Mouse (Mus musculus): Measurements from ENCODE around the gene Gm44596. TPM values are rescaled to one million over a fixed set of nuclear protein-coding genes. Genes with fewer than 3 reads are reported as not detected.
A peak's percentile ranks its signal among the peaks of the same experiment; 100 is the strongest.
"Not testable (repeated sequence)": the region's sequence is repeated elsewhere in the genome, so short reads cannot be mapped to it uniquely, and the experiment has no call there.

Gm44596 gene
- polyA plus RNA-seq, 1 experiment: not detected

DNA sequence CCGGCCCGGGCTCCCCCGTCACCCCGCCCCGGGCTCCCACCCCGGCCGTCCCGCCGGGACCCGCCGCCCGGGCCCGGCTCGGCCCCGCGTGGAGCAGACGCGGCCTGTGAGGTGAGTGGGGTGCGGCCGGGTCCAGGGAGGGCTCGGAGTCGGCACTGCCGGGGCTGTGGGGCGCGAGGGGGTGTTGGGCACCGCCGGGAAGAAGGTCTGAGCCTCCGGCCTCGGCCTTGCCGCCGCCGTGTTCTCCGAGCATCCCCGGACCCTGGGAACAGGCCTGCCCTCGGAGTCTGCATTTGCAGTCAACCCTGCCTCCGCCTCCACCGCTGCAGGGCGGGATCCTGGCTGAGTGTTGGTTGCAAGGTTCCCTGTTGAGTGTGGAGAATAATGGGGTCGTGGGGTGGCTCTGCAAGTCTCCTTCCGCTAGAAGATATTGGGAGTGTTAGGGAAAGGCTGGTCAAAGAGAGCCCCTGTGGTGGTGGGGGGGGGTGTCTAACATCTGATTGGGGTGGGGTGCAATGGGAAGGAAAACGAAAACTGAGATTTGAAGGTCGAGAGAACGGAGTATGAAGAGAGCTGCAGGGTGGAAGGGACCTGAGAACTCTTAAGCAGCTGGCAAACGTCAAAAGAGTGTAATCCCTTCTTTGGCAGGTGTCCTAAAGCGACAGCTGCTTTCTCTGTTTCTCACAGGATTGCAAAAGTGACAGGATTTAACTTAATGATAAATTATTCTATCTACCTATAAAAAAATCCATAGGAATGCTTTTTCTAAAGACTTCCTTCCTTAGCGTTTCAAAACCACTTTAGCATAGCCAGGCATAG is 12.1 kb upstream of the Gm44596 start:
- H3K4me1 ChIP-seq (ENCODE audit: control insufficient read depth, insufficient read depth, insufficient read length, low read length): no peaks in the 10 kb centered on the region
- no peak overlapping the region for H3K27ac ChIP-seq (replicated peaks; ENCODE audit: low read depth, low read length)
- peak overlapping the region; percentile 49 for H3K4me3 ChIP-seq (ENCODE audit: insufficient read depth, low read depth, low read length)

- Histone ChIP-seq H3K4me3 (ENCODE audit: insufficient read depth, low read depth, low read length) (no peak overlapping the region), H3K4me1 (ENCODE audit: control insufficient read depth, insufficient read depth, insufficient read length, low read length) (no peaks in the 10 kb centered on the region), H3K27ac (replicated peaks; ENCODE audit: low read depth, low read length) (no peak overlapping the region)
These were observed 10.6 kb upstream of the Gm44596 start for GRCm38 (mm10) chr6:128364721-128365120.

- Histone ChIP-seq H3K4me1 (ENCODE audit: control insufficient read depth, insufficient read depth, insufficient read length, low read length) (no peaks in the 10 kb centered on the region), H3K4me3 (ENCODE audit: insufficient read depth, low read depth, low read length) (no peak overlapping the region), H3K27ac (replicated peaks; ENCODE audit: low read depth, low read length) (no peak overlapping the region)
These were observed 8.8 kb upstream of the Gm44596 start for GRCm38 (mm10) chr6:128366466-128366865.

DNA sequence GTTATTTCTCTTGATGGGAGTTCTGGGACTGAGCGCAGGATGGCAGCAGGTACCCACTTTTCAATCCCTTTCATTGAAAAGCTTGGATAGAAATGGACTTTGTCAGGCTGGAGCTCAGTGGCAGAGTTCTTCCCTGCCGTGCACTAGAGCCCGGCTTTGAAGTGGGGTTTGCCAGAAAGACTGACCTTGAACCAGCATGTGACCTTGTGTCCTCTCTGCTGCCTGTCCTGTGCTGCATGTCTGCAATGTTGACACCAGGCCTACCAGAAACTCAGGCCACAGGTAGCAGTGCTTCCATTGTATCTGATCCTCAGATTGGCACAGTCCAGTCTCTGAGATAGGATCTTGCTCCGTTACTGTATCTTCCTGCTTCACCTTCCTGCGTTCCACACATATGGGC is 5.3 kb upstream of the Gm44596 start:
- Histone ChIP-seq H3K4me1 (ENCODE audit: control insufficient read depth, insufficient read depth, insufficient read length, low read length) (no peaks in the 10 kb centered on the region), H3K4me3 (ENCODE audit: insufficient read depth, low read depth, low read length) (no peak overlapping the region), H3K27ac (replicated peaks; ENCODE audit: low read depth, low read length) (no peak overlapping the region)

- no peak overlapping the region for H3K27ac ChIP-seq (replicated peaks; ENCODE audit: low read depth, low read length)
- no peaks in the 10 kb centered on the region for H3K4me1 ChIP-seq (ENCODE audit: control insufficient read depth, insufficient read depth, insufficient read length, low read length)
- no peak overlapping the region for H3K4me3 ChIP-seq (ENCODE audit: insufficient read depth, low read depth, low read length)
These were observed 1.2 kb downstream of the Gm44596 start for GRCm38 (mm10) chr6:128376371-128377085.

DNA sequence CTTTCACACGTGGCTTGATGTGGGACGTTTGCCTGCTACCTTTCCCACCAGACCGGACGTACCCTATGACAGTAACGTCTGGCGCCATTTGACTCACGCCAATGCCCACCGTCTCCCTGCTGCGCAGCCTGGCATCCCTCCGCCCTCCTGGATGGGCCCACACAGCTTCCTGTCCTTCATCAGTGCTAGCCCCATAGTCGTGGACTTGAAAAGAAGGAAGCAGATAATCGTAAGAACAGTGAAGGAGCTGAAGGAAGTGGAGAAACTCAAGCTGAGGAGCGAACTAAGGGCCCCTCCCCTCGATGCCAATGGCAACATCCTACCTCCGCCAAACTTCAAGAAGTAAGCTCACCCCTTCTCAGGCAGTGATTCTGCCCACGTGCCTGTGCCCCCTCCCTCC is 4.3 kb downstream of the Gm44596 start:
- Histone ChIP-seq H3K4me1 (ENCODE audit: control insufficient read depth, insufficient read depth, insufficient read length, low read length) (no peaks in the 10 kb centered on the region), H3K27ac (replicated peaks; ENCODE audit: low read depth, low read length) (no peak overlapping the region), H3K4me3 (ENCODE audit: insufficient read depth, low read depth, low read length) (no peak overlapping the region)

DNA sequence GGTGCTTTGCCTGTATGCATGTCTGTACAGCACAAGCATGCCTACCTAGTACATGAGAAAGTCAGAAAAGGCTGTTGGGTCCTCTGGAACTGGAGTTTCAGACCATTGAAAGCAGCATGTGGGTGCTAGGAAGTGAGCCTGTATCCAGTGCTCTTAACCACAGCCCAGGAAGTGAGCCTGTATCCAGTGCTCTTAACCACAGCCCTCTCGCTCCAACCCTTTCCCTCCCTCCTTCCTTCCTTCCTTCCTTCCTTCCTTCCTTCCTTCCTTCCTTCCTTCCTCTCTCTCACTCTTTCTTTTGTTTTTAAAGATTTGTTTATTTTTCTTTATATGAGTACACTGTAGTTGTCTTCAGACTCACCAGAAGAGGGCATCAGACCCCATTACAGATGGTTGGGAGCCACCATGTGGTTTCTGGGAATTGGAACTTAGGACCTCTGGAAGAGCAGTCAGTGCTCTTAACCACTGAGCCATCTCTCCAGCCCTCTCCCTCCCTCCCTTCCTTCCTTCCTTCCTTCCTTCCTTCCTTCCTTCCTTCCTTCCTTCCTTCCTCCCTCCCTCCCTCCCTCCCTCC is 5.4 kb downstream of the Gm44596 start:
- not testable (repeated sequence) for H3K27ac ChIP-seq (replicated peaks; ENCODE audit: low read depth, low read length); H3K4me1 ChIP-seq (ENCODE audit: control insufficient read depth, insufficient read depth, insufficient read length, low read length); H3K4me3 ChIP-seq (ENCODE audit: insufficient read depth, low read depth, low read length)

- Histone ChIP-seq H3K4me3 (ENCODE audit: insufficient read depth, low read depth, low read length) (no peak overlapping the region), H3K4me1 (ENCODE audit: control insufficient read depth, insufficient read depth, insufficient read length, low read length) (no peaks in the 10 kb centered on the region), H3K27ac (replicated peaks; ENCODE audit: low read depth, low read length) (no peak overlapping the region)
These were observed 6.0 kb downstream of the Gm44596 start for GRCm38 (mm10) chr6:128381254-128381653.

GRCm38 (mm10) chr6:128383752-128384151 is 8.4 kb downstream of the Gm44596 start:
- H3K27ac ChIP-seq (replicated peaks; ENCODE audit: low read depth, low read length): no peak overlapping the region
- no peak overlapping the region for H3K4me3 ChIP-seq (ENCODE audit: insufficient read depth, low read depth, low read length)
- H3K4me1 ChIP-seq (ENCODE audit: control insufficient read depth, insufficient read depth, insufficient read length, low read length): no peaks in the 10 kb centered on the region

- H3K27ac ChIP-seq (replicated peaks; ENCODE audit: low read depth, low read length): no peak overlapping the region
- no peak overlapping the region for H3K4me3 ChIP-seq (ENCODE audit: insufficient read depth, low read depth, low read length)
- H3K4me1 ChIP-seq (ENCODE audit: control insufficient read depth, insufficient read depth, insufficient read length, low read length): no peaks in the 10 kb centered on the region
These were observed 9.7 kb downstream of the Gm44596 start for GRCm38 (mm10) chr6:128385026-128385425.

GRCm38 (mm10) chr6:128389185-128389584 is 13.9 kb downstream of the Gm44596 start:
- no peaks in the 10 kb centered on the region for H3K4me1 ChIP-seq (ENCODE audit: control insufficient read depth, insufficient read depth, insufficient read length, low read length)
- H3K27ac ChIP-seq (replicated peaks; ENCODE audit: low read depth, low read length): no peak overlapping the region
- no peak overlapping the region for H3K4me3 ChIP-seq (ENCODE audit: insufficient read depth, low read depth, low read length)

- Histone ChIP-seq H3K27ac (replicated peaks; ENCODE audit: low read depth, low read length) (no peak overlapping the region), H3K4me3 (ENCODE audit: insufficient read depth, low read depth, low read length) (no peak overlapping the region), H3K4me1 (ENCODE audit: control insufficient read depth, insufficient read depth, insufficient read length, low read length) (no peaks in the 10 kb centered on the region)
These were observed 15.4 kb downstream of the Gm44596 start for GRCm38 (mm10) chr6:128390683-128391082.

DNA sequence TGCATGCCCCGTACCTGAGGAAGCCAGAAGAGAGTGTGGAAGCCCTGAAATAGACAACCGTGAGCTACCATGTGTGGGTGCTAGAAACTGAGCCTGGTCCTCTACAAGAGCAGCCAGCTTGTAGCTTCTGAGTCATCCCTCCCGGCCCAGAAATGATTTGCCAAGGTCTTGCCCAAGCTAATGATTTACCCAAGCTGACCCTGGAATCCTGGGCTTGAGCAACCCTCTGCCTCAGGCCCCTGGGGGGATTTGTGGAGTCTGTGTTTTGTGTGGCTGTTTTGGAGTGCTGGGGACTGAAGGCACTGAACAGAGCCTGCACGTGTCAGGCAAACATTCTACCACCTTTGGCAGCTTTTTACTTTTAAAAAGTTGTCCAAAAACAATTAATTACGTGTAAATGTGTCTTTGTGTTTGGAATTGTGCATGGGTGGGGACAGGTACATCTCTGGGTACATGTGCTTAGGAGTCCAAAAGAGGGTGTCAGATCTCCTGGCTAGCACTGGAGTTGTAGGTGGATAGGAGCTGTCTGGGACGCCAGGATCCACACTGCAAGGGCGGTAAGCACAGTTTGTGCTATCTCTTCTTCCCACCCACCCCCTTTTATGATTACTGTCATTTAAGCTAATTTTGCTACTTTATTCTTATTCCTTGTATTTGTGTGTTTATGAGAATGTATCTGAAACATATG is 22.4 kb downstream of the Gm44596 start:
- Histone ChIP-seq H3K4me3 (ENCODE audit: insufficient read depth, low read depth, low read length) (no peak overlapping the region), H3K4me1 (ENCODE audit: control insufficient read depth, insufficient read depth, insufficient read length, low read length) (peaks cover 7% of the 10 kb centered on the region), H3K27ac (replicated peaks; ENCODE audit: low read depth, low read length) (0 out of 2 replicates have a peak overlapping the region, but pooled peaks have one; percentile 28)

DNA sequence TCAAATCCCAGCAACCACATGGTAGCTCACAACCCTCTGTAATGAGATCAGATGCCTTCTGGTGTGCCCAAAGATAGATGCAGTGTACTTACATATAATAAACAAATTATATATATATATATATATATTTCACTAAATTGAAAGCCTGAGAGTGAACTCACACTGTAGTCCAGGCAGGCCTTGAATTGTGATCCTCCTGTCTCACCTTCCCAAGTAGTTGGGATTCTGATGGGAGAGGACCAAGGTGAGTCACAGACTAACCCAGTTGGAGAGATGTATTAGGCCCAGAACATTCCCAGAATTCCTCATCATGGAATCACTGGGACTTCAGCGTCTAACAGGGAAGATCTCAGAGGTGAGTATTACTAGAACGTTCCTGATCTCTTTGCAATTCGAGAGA is 23.7 kb downstream of the Gm44596 start, which contains the start of gene Nrip2:
Gene Nrip2 (plus strand): TSS at position 301 of the 400 bp plus-strand sequence.
- H3K27ac ChIP-seq (replicated peaks; ENCODE audit: low read depth, low read length): no peak within 1 kb of the TSS; the same call in 1 of the 2 replicates
- H3K4me1 ChIP-seq (ENCODE audit: control insufficient read depth, insufficient read depth, insufficient read length, low read length): peaks cover 7% of the 10 kb centered on the region
- peak within 1 kb of the TSS; percentile 12; the same call in 1 of the 2 replicates for H3K4me3 ChIP-seq (ENCODE audit: insufficient read depth, low read depth, low read length)
